Mouse (Mus musculus): ENCODE measurements around the gene Ndrg3.
"Not testable (repeated sequence)": the region's sequence is repeated elsewhere in the genome, so short reads cannot be mapped to it uniquely, and the experiment has no call there.

The Ndrg3 gene

DNA sequence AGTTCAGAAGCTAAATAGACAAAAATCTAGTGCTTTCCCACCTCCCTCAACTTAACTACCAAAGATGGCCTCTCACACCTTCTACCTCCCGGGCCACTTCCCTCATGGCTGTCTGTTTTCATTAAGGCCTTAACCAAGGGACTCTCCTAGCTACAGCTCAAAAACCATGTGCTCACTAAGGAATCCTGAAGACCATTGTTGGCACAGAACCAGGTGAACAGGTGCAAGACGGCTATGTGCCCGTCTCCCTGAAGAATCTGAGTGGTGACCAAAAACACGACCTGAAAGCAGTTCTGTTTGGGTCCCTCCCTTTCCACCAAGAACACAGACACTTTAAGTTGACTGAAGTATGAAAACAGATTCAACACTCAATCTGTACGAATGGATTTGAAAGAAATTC, 6.4 kb upstream of the Ndrg3 start:
- no peak for DNase-seq (ENCODE audit: inconsistent ontology term)

DNA sequence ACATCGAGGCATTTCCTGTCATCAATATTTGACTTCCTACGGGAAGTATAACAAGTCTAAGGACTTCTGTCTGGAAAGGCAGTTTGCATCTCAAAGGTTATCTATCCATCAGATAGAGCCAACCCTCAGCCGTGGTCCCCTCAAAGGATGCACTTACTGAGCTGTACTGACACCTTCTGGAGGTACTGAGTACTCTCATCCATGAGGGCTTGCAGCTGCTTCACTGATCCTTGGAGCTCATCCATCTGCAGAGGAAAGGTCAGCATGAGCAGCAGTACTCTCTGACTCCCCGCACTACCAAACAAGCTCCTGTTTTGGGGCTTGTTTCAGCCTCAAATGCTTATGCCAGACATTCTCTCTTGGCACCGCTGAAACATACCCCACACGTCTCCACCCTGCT, 4.7 kb upstream of the Ndrg3 start:
- DNase-seq (ENCODE audit: inconsistent ontology term), result peak; percentile 60

DNA sequence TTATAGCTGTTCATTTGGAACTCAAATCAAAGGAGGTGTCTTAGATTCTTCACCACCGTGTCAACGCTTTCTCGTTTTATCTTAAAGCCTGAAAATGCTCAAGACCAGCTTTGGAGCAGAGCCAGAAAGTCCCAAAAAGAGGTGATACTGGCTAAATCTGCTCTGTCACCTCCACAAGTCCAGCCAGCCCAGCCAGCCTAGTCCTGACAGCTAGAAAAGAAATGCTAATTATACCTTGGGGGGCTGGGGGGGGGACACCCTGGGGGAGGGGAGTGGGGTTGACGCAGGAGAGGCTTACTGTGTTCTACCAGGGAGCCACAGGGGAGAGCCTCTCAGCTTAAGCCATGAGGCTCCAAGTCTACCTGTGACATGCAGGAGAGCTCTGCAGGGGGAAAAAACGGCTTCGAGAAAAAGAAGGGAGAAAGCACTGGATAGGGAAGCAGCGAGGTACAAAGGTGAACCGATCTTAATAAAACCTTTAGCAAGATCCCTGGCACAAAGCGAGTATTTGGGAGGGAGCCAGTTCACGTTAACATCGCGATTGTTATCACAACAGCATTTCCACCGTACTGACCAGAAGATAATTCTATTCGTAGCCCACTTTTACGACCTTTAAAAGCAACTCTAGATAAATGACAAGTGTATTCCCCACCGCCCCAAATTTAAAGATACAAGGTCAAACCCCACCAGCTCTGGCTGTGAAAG, 977 bp downstream of the Ndrg3 start:
- no peak for DNase-seq (ENCODE audit: inconsistent ontology term)

DNA sequence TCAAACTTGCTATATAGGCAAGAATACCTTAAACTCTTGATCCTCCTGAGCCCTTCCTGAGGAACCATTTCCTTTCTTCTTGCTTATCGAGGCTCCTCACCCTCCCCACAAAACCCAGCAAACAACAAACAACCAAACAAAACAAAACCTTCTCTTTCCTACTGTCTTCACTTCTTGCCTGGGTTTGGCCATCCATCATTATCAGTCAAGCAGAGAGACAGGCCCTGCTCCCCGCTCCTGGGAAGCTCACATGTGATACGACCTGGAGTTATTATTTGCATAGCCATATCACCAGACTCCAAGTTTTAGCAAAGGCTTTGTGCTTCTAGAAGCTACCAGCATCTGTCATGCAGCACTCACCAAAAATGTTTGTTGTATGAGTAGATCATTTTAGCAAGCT, 4.5 kb downstream of the Ndrg3 start:
- no peak for DNase-seq (ENCODE audit: inconsistent ontology term)

DNA sequence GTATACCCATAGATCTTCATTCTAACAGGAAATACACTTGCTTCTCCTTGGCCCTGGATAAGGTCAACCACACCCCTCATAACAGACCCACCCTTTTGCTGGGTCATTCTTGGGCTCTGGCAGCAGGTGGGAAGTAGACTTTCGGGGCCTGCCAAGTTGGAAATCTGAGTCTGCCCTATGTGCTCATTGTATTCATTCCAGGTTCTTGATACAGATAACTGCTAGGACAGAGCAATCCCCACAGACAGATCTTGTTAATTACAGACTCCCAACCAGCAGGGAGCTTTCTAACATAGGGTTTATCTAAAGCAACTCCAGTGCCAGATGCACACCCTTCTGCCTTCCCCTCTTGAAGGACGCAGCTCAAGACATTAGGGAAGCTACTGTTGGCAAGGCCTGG, 9.0 kb downstream of the Ndrg3 start:
- DNase-seq (ENCODE audit: inconsistent ontology term), result no peak

DNA sequence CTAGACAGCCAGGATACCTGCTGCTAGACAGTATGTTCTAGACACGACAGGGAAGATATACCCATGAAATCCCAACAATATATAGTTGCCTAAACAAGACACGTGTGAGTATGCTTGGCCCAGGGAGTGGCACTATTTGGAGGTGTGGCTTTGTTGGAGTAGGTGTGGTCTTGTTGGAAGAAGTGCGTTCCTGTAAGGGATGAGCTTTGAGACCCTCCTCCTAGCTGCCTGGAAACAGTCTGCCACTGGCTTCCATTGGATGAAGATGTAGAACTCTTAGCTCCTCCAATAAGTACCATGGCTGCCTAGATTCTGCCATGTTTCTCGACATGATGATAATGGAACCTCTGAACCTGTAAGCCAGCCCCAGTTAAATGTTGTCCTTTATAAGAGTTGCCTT, 10.6 kb downstream of the Ndrg3 start:
- DNase-seq (ENCODE audit: inconsistent ontology term), result no peak

DNA sequence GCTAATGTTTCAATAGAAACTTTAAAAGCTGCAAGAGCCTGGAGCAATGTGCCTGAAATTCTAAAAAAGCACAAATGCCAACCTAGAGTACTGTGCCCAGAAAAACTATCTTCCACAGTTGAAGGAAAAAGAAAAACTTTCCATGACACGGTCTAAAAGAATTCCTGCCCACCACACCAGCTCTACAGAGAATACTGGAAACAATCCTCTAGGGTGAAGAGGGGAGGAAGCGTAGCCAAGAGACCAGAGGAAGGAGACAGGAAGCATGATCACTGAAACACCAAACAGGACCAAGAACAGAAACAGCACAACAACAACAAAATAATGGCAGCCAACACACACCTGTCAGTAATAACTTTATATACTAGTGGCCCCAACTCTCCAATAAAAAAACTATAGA, 11.8 kb downstream of the Ndrg3 start:
- peak; percentile 77 for DNase-seq (ENCODE audit: inconsistent ontology term)

DNA sequence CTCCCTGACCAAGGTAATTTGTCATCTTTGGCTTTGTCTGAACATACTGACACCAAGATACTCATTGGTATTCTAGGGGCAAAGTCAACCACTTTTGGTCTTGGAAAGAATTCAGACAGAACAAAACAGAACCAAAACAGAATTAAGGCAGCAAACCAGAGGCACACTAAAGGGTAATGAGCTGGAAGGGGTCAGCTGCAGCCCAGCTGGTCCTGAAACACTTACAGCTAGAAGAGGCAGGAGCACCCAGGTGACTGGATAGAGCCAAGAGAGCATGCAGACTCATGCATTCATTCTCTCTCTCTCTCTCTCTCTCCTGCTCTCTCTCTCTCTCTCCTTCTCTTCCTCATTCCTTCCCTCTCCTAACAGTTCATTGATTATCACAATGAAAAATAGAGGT, 15.1 kb downstream of the Ndrg3 start:
- DNase-seq (ENCODE audit: inconsistent ontology term), result peak; percentile 79

DNA sequence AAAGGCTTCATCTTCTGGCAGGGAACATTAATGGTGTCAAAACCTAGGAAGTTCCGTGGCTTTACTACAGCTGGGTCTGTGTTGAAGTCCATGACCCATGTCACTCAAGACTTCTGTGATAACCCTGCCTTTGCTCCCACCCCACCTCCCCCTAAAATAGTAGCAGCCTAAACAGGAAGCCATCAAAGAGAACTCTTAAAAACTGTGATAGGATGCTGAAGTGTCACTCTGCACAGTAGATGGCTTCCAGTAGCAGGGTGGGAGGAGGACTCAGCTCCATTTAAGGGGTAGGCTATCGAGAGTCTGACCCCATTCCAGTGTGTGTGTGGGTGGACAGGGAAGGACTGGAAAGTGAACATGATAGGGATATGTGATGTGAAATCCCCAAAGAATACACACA, 16.9 kb downstream of the Ndrg3 start:
- no peak for DNase-seq (ENCODE audit: inconsistent ontology term)

DNA sequence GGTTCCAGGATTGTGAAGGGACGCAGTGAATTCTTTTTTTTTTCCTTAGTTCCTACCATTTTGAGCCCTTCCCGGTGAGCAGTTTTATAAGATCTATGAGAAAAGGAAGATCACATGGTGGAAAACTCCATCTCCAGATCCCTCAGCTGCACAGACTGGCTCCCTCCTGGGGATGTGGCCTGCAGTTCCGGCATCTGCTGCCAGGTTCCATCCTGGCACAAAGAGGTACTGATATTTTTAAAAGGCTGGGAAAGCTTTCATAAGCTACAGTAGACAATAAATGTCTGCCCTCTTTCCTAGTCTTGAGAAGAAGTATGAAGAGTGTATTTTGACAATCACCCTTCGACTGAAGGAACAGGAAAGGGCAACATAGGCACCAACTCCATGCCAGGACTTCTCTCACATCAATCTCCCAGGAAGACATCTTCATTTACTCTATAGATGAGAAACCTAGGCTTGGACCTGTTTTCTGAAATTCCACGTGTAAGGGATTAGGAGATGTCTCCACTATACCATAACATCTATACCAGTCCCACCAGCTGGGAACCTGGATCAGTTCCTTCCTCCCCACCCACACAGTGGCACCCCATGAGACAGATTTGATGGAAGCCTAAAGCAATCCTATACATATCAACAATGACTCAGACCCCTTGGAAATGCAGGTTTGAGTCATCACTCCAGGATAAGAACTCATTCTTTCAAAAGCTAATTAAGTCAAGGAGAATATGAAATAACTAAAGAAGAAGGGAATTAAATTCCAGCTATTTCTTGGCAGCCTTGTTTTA, 18.3 kb downstream of the Ndrg3 start:
- no peak for DNase-seq (ENCODE audit: inconsistent ontology term)

DNA sequence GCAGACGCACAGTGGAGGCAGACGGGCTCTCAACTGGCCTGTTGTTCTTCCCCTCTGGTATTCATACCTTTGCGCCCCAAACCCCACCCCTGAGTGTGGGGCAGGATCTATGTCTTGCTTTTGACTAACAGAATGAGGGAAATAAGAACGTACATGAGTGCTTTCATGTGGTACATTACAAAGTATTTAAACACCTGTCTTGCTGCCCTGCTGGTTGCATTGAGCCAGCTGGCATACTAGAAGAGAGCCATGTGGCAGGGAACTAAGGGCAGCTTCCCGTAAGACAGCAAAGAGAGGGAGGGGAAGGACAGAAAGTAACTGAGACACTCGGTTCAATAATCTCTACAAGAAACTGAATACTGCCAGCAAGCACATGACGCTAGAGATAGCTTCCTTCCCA, 21.6 kb downstream of the Ndrg3 start:
- DNase-seq (ENCODE audit: inconsistent ontology term), result no peak

DNA sequence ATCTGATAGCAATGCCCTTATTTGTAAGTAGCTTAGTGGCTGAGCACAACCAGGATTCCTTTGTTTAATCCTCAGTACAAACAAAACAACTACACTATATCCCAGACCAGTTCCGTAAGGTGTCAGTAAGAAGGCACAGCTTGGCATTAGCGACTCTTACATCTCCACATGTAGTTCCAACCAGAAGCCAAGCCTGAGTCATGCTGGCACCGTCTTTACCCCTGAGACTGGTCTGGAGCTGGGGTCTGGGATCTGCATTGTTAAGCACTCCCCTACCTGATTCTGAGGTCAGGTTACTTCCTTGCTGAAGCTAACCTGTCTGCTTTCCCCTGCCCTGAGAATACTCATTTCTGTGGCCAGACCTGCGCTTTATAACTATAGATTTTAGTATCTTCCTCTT, 23.4 kb downstream of the Ndrg3 start:
- DNase-seq (ENCODE audit: inconsistent ontology term), result no peak

DNA sequence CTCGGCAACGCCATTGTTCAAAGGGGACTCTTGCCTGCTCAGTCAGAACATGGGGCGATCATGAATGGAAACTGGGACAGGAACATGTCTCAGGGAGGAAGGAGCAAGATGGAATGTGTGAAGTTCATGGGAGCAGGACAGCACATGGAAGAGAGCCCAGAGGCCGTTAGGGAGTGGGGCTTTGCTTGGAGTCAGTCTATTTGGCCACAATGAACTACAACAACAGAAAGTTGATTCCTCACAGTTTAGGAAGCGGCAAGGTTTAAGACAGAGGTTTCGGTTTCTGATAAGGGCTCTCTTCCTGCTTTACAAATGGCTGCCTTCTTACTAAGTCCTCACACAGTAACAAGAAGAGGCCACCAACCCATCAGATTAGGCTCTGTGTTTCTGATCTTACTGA, 24.5 kb downstream of the Ndrg3 start:
- no peak for DNase-seq (ENCODE audit: inconsistent ontology term)

DNA sequence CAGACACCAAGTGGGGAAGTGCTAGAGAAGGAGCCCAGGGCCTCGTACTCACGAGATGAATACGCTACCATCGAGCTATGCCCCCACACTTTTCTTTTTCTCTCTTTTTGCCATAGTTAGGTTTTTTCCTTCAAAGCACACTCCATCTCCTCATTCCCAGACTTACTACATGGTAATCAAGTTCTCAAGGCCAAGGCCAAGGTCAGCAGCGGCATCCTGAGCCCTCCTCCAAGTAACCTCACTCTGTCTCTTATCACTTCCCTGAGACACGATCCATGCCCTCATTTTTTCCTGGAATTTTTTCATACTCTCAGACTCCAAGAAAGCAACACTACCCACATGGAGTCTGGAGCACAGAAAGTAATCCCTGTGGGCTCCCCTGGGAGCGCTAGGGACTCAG, 28.0 kb downstream of the Ndrg3 start:
- no peak for DNase-seq (ENCODE audit: inconsistent ontology term)

DNA sequence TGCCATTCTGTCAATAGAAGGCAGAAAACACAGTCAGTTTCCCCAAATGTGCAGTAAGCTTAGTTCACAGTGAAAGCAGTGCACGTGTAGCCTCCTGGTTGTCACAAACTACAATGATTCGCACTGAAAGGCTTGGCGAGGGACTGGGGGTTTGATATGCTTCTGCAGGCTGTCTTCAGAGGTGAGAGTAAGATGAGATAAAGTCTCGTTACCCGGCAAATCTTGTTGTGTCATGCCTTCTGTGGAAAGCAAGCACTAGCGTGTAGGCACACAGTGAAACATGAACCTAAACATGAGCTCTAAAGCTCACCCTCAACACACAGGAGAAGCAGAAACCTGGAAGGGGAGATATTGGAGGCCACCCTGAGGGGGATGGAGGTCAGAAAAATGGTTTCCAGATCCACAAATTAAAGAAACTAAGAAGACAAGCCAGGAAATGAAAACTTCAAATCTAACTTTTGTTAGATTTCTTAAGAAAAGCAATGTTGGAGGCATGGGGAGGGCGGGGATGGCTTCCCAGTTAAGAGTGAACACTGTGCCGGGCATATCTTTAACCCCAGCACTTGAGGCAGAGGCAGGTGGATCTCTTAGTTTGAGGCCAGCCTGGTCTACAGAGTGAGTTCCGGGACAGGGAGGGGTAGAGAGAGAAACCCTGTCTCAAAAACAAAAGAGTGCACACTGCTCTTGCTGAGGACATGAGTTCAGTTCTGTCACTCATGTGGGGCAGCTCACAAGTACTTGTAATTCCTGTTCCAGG, 33.2 kb downstream of the Ndrg3 start:
- no peak for DNase-seq (ENCODE audit: inconsistent ontology term)

DNA sequence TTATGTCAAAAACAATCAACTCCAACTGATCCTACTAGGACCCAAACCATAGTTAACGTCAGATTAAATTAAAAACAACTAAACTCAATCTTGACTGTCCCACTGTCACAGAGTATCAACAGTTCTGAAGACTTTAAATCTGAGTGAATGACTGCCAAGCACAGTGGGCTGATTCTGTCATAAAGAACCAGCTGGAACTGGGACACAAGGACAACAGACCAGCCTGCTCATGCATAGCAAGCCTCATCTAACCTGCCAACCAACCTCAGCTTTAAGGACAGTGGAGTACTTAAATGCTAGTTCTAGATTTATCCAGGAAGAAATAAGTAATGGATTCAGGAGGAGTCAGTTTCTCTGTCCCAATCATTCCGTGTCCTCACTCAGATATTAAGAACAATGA, 34.8 kb downstream of the Ndrg3 start:
- DNase-seq (ENCODE audit: inconsistent ontology term), result no peak

DNA sequence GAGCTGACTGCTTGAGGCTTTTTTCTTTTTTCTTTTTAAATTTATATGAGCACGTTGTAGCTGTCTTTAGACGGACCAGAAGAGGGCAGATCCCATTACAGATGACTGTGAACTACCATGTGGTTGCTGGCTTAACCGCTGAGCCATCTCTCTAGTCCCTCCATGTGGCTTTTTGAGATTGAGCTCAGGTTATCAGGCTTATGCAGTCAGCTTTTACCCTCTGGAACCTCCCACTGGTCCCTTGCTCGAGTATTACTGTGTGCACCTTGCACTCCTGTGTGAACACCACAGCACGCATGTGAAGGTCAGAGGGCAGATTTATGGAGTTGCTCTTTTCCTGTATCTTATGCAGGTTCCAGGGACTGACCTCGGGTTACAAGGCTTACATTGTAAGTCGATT, 35.5 kb downstream of the Ndrg3 start:
- DNase-seq (ENCODE audit: inconsistent ontology term), result no peak

DNA sequence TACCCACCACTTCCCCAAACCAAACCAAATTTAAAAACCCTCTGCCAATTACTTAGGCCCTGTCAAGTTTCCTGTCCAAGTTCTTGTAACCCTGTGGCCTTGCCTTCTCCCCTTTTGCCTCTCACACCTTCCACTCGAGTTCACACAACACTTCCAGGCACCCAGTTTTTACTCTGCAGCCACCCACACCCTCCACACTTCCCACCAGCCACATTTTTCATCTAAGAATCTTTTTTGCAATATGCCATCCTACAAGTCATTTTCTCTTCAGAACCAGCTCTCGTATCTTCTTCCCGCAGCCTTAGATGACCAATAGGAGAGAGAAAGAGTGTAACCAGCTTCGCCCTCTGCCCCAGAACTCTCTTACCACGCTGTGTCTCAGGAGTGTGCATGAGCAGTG, 37.4 kb downstream of the Ndrg3 start:
- no peak for DNase-seq (ENCODE audit: inconsistent ontology term)

DNA sequence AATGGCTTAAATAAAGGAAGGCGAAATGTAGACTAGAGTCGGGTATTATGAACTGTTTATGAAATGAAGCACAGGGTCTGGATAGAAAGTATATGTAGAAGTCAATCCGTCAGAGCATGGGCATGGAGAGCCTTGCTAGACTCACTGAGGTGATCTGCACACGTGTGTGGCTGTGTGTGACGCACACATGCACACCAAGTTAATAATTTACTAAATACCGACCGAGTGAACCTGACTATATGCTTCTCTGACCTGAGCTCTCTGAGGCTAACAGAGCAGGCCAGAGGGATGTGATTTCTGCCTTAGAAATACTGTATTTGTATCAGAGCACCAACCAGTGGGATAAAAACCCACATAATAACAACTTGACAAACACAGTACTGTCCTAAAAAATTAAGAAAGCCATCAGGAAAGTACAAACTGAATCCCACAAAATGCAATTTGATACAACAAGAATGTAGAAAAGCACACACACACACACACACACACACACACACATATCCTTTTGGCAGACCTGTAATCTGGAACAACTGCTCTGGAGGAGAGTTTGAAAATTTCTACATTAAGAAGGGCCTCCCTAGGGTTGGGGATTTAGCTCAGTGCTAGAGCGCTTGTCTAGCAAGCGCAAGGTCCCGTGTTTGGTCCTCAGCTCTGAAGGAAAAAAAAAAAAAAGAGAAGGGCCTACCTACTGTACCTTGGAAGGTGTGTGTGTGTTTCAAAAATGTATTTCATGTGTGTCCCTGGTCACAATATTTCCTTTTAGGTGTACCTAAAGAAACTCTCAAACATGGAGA, 40.4 kb downstream of the Ndrg3 start:
- DNase-seq (ENCODE audit: inconsistent ontology term), result no peak

DNA sequence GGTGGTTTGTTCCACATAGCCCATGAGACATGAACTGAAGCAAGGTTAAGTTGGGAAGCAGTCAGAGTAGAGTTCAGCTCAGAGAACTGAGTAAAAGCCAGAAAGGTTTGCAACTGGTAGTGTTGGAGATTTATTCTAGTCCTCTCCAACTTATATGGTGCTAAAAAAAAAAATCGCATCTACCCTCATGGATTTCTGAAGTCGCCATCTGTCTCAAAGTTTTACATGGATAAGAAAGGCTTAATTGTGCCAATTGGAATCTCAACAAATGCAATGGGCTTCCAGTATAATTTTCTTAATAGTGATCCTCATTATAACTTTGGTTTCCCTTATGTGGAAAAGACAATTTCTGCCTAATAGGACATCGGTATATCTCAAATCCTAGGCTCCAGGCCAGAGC, 41.0 kb downstream of the Ndrg3 start:
- DNase-seq (ENCODE audit: inconsistent ontology term), result no peak

DNA sequence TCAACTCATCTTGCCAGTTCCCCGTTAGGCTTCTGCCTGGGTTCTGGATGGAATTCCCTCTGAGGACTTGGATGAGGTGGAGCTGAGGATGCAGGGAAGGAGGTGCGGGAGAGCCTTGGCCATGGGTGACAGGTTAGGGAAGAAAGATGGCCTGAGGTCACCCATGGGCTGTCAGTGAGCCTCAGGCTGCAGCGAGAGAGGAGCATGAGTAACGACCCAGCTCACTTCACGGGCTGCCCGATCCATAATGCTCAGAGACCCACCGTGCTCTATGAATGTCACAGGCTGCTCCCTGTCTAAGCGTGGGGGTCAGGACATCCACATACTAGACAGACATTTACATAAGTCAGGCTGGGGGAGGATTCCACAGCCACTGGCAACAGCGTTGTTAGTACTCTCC, 50.3 kb downstream of the Ndrg3 start:
- DNase-seq (ENCODE audit: inconsistent ontology term), result not testable (repeated sequence)

DNA sequence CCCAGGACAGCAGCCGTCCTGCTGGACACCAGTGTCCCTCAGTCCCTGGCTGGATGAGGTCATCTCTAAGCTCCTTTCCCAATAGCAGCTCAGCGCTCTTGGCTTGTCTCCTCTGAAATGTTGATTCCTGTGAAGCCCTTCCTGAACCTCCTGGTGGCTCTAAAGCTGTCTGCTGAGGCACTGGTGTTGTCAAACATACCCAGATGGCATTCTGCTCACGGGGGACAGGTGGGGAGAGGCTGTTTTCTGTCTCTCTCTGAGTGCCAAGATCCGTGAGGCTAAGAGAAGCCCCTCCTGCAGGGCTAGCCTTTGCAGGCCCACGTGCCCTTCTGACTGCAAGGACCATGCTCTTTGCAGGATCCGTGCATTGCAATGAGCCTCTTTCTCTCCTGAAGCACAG, 51.9 kb downstream of the Ndrg3 start:
- not testable (repeated sequence) for DNase-seq (ENCODE audit: inconsistent ontology term)

All from Muller cell, postnatal 12 days (primary cell).